Mouse (Mus musculus): ENCODE data around the gene Gpam.

Gene Gpam

DNA sequence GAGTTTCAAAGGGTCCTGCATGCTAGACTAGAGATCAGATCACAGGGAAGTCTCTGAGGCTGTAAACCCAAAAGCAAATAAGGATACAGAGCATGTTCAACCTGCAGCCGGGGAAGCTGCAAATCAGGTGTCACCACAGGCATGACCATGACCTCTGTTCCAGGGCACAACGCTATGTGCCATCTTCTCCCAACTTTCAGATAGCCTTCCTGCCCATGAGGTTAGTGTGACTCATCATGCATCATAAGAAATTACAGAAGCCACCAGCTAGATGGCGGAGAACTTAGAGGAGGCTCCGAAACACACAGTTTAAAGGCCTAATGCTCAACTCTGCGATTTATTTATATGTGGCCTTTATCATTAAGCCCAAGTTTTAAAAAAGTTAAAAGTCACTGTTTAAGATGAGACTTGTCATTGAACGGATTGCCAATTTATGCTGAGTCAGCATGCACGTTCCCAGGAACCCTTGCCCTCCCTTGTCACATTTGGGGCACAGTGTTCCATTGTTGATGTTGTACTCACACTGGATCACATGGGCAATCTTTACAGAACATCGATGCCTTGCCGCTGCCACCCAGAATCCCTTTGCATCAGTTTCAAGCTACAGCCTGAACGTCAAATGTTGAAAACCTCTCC is 71.3 kb downstream of the Gpam start:
- no peak for DNase-seq

DNA sequence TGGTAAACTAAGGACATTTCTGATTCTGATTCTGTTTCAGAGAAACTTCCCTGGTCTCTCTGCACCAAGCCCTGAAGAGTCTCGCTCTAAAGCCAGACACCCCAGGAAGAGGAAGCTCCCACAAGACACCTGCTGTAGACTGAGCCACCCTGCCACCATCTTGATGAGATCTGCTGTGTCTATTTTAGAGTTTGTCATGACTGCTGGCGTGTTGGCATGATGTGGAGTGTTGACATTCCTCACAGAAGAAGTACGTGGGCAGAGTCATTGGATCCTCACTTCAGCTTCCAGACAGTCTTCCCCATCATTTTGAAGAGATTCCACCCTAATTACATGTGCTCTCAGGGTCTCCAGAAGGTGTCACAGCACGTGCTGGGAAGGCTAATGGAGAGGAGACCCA is 73.9 kb downstream of the Gpam start:
- no peak for DNase-seq

DNA sequence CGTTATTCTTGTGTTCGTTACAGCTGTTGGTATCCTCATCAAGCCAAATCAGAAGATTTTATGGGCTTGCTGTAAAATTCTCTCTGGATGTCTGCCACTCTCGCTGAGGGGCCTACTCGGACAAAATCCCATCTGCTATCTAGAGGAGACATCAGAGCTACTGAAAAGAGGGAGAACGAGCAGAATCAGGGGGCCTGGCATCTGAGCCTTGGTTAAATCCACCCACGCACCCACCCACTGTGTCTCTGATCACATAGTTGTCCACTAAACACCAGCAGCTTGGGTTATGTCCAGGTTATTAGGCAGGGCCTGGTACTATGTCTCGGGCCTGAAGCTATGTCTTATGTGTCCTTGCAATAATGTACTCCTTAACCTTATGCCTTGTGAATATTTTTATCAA is 89.6 kb downstream of the Gpam start:
- no peak for DNase-seq

DNA sequence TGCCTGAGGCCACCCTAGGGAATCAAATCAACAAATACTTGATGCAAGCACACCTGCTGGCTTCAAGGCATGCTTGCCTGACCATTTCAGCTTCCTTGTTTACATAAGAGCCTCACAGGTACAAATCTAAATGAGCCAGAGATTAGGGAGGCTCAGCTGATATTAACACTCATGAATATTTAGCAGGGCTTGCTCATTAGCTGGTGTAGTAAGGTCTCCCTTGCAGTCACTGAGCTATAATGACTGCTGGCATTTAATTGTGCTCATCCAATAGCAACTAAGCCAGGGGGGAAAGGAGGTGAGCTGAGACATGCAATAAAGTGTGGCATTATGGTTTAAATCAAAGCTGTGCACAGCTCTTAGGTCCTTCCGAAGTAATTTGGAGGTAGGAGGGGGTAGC is 108.2 kb downstream of the Gpam start:
- DNase-seq, result no peak
